Mouse (Mus musculus): ENCODE results near the gene Bloc1s3.
"Not testable (repeated sequence)": the region's sequence is repeated elsewhere in the genome, so short reads cannot be mapped to it uniquely, and the experiment has no call there.

Gene Bloc1s3

GRCm38 (mm10) chr7:19512353-19512752, 4.2 kb upstream of the Bloc1s3 start:
- no peak for DNase-seq

GRCm38 (mm10) chr7:19511934-19512333, 3.8 kb upstream of the Bloc1s3 start:
- DNase-seq: not testable (repeated sequence)

- DNase-seq: no peak
These were observed 1.6 kb upstream of the Bloc1s3 start for GRCm38 (mm10) chr7:19509786-19510185.

- no peak for DNase-seq
These were observed 879 bp upstream of the Bloc1s3 start for GRCm38 (mm10) chr7:19508924-19509568.

- no peak for DNase-seq
These were observed 570 bp downstream of the Bloc1s3 start for GRCm38 (mm10) chr7:19507612-19507981.

DNA sequence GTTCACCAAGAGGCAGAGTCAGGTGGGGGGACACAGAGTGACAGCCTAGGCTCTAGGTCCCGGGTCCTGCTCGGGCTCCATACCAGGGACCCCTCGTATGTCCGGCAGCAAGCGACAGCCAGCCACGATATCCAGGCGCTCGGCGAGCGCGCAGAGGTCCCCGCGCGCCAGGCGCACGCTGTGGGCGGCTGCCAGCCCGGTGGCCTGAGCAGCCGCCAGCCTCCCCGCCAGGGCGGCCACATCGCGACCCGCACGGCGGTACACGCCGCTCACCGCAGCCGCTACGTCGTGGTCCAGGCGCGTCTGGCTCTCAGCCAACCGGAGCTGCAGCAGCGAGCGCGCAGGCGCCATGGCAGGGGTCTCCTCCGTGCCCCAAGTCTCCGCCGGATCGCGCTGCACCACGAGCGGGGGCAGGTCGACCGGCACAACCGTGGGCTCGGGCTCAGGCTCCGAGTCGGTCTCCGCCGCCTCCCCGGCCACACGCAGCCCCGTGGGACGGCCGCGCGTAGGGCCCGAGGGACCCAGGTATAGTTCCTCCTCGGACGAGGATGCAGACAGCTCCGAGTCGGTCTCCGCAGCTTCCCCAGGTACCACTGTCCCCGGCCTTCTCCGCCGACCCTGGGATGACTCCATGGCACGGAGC, 1.1 kb downstream of the Bloc1s3 start:
- peak; percentile 43 for DNase-seq

- no peak for DNase-seq
These were observed 1.8 kb downstream of the Bloc1s3 start for GRCm38 (mm10) chr7:19506326-19506725.

DNA sequence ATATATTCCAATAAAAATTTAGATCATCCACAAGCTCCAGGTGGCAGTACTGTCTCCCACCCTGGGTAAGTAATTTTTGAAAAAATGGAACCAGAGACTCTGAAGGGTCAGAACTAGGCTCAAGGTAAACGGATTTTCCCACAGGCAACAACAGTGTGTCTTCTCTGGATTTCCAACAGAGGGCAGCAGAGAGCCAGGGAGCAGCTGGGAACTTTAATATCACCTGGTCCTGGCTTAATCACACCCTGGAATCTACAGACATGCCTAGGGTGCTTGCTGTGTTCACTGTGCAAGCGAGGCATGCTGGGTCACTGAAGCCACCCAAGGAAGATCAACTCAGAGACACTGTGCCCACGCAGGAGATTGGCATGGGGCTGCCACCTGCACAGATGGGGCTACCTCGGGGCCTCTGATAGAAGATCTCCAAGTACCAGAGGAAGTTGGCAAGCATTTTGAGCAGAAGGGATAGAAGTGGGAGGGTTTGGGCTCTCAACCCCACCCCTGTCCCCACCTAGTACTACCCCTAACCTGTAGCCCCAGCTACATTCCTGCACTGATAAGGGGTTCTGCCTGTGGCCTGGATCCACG, 4.6 kb downstream of the Bloc1s3 start:
- no peak for DNase-seq

DNA sequence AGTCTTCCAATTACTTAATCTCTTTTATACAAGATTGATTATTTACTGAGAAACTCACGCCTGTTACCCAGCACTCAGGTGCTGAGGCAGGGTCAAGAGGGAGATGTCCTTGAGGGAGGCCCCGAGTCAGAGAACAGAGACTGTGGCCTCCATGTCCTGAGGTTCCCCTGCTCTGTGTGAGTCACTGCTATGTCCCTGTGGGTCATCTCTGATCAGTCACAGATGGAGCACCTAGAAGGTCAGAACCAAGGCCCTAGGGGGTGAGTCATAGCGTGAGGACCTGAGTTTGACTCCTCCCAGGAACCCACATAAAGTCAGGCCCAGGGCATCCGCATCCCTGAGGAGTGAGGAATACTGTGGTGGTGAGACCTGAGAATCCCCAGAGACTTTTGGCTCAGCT, 6.5 kb downstream of the Bloc1s3 start:
- DNase-seq: no peak

GRCm38 (mm10) chr7:19500420-19501363, 7.5 kb downstream of the Bloc1s3 start:
- no peak for DNase-seq

GRCm38 (mm10) chr7:19498326-19498725, 9.8 kb downstream of the Bloc1s3 start:
- DNase-seq: no peak

GRCm38 (mm10) chr7:19496214-19496555, 12.0 kb downstream of the Bloc1s3 start:
- DNase-seq: no peak

- no peak for DNase-seq
These were observed 12.5 kb downstream of the Bloc1s3 start for GRCm38 (mm10) chr7:19495521-19496213.

DNA sequence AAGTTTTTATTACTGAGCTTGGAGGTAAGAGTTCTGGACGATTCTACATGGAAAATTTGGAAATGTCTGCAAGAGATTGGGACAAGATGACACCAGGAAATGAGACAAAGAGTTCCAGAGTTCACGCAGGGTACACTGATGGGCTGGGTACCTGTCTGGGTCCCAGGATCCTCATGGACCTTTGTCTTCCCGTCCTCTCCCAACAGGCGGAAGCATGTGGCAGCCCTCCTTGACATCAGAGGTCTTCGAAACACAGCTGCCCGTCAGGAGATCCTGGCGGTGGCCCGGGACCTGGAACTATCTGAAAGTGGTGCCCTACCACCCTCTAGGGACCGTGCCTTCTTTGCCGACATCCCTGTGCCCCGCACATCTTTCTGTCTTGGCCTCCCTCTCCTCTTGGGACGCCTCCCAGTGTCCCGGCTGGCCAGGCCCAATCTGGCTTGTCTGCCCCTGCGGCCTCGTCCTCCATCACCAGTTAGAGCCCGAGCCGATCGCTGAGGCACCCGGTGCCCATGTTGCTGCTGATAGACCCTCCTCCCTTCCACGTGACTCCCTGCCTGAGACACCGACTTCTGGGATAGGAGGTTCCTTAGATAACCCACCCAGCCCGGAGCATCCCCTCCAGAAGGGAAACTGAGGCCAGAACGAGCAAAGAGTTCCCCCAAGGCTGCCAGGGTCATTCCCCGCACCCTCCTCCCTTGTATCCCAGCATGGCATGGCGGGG, 13.3 kb downstream of the Bloc1s3 start:
- DNase-seq: no peak

DNA sequence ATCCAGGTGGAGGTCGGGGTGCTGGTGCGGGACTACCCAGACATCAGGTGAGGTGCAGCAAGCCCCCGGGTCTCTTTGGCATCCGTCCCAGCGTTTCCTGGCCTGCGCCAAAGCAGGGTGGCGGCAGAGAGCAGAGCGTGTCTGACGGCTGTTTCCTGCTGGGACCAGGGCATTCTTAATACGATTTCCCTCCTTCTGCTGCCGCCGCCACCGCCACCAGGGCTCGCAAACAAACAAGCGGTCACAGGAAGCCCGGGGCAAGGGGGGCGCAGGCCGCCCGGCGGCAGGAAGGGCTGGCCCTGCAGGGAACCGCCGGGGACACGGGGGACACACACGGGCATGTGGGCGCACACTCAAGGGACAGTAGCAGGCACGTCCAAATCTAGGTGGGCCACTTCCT, 16.4 kb downstream of the Bloc1s3 start:
- no peak for DNase-seq

DNA sequence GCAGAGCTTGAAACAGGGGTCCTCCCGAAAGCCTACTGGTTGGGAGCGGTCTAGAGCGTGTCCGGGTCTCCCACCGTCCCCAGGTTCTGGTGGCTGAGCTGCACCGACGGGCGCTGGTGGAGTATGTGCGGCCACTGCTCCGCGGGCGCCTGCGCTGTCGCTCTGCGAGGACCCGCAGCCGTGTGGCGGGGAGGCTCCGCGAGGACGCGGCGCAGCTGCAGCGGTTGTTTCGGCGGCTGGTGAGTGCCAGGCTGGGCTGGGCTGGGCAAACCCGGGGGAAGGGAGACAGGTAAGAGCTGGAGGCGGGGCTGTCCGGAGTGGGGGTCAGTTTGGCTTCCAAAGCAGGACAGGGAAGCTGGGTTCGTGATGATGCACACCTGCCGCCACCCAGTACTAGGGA, 18.6 kb downstream of the Bloc1s3 start:
- DNase-seq: peak; percentile 36

DNA sequence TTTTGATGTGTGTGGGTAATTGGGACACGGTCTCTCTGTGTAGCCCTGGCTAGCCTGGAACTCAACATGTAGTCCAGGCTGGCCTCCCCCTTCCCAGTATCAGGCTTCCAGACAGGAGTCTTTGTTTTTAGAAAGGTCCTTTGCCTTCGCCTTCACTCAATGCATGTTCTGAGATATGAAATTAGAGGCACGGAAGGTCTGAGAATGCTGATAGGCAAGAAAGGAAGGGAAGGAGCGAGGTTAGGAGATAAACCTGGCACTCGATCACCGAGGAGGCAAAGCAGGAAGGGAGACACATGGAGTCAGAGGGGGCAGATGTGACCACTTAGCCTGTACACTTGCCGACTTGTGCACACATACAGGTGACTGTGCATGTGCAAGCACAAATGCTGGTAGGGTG, 21.6 kb downstream of the Bloc1s3 start:
- DNase-seq: no peak

GRCm38 (mm10) chr7:19485488-19485887, 22.7 kb downstream of the Bloc1s3 start:
- no peak for DNase-seq

GRCm38 (mm10) chr7:19483281-19483680, 24.9 kb downstream of the Bloc1s3 start:
- no peak for DNase-seq

- DNase-seq: no peak
These were observed 30.4 kb downstream of the Bloc1s3 start for GRCm38 (mm10) chr7:19477624-19478384.

DNA sequence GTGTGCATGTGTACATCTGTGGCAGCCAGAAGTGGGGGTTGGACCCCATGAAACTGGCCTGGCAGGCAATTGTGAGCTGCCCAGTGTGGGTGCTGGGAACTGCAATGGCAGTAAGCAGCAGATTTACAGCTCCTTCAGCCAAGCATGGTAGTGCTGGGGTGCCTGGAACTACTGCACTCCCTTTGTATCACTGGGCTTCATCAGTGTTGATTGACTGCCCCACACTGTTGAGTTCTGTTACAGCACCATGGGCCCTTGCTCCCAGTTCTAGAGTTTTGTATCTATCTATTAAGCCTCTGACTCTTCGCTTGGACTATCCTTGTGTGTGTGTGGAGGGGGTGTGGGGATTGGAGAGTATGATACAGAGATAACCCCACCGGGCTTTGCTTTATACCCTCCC, 31.1 kb downstream of the Bloc1s3 start:
- DNase-seq: no peak

All from right cerebral cortex, postnatal 25 days (tissue).